Mouse (Mus musculus) MEL-GATA-1-ER (cell line): ENCODE results near the gene Tcf15.

Experiments
- DNase-seq: peaks from one replicate; pipeline ENCODE4 v3.0.0-alpha.2; 2012; ENCODE audit warnings: low read depth; ENCODE audit errors: extremely low read depth

Gene Tcf15

GRCm38 (mm10) chr2:152143279-152144157 lies at the start of gene Tcf15:
Gene Tcf15 (plus strand): TSS chr2:152143561.
- no peak for DNase-seq

- DNase-seq, result no peak
Observed at GRCm38 (mm10) chr2:152094856-152095545, 48.4 kb upstream of the Tcf15 start.

GRCm38 (mm10) chr2:152096922-152097321 lies 46.4 kb upstream of the Tcf15 start:
- no peak for DNase-seq

GRCm38 (mm10) chr2:152097916-152098315 lies 45.4 kb upstream of the Tcf15 start:
- DNase-seq, result no peak

- no peak for DNase-seq
Observed at GRCm38 (mm10) chr2:152099538-152099937, 43.8 kb upstream of the Tcf15 start.

GRCm38 (mm10) chr2:152101761-152102160 lies 41.6 kb upstream of the Tcf15 start:
- no peak for DNase-seq

GRCm38 (mm10) chr2:152102369-152102768 lies 41.0 kb upstream of the Tcf15 start:
- DNase-seq, result no peak

GRCm38 (mm10) chr2:152104711-152105317 lies 38.5 kb upstream of the Tcf15 start:
- DNase-seq, result peak; percentile 24

- DNase-seq, result peak; percentile 60
Observed at GRCm38 (mm10) chr2:152105318-152106224, 37.8 kb upstream of the Tcf15 start, which contains the start of gene Srxn1. Gene Srxn1 (plus strand): TSS chr2:152105516.

GRCm38 (mm10) chr2:152106225-152106595 lies 37.2 kb upstream of the Tcf15 start:
- peak; percentile 10 for DNase-seq

GRCm38 (mm10) chr2:152106597-152106996 lies 36.8 kb upstream of the Tcf15 start:
- DNase-seq, result no peak

GRCm38 (mm10) chr2:152108702-152109101 lies 34.7 kb upstream of the Tcf15 start:
- no peak for DNase-seq

GRCm38 (mm10) chr2:152109386-152109785 lies 34.0 kb upstream of the Tcf15 start:
- DNase-seq, result no peak

GRCm38 (mm10) chr2:152111311-152111710 lies 32.0 kb upstream of the Tcf15 start:
- no peak for DNase-seq

- DNase-seq, result peak; percentile 85
Observed at GRCm38 (mm10) chr2:152111920-152112319, 31.4 kb upstream of the Tcf15 start.

GRCm38 (mm10) chr2:152112490-152112889 lies 30.9 kb upstream of the Tcf15 start:
- DNase-seq, result no peak

- peak; percentile 62 for DNase-seq
Observed at GRCm38 (mm10) chr2:152112970-152113369, 30.4 kb upstream of the Tcf15 start.

- DNase-seq, result no peak
Observed at GRCm38 (mm10) chr2:152114057-152114975, 29.0 kb upstream of the Tcf15 start.

GRCm38 (mm10) chr2:152117694-152118093 lies 25.7 kb upstream of the Tcf15 start:
- DNase-seq, result no peak
